Mouse (Mus musculus): ENCODE measurements at regions not wholly inside any gene's neighbourhood (a gene's known extent, or its start where the extent isn't known, plus 50 kb on each side); places are given as distances from the start of the nearest gene placed in this dataset.
A peak's percentile ranks its signal among the peaks of the same experiment; 100 is the strongest.

GRCm38 (mm10) chrX:11212811-11213210 lies 86.2 kb upstream of the H2al1a start:
- no peaks in the 10 kb centered on the region for H3K4me1 ChIP-seq (ENCODE audit: control insufficient read depth, insufficient read depth, low read length)
- DNase-seq: no peak
- H3K27ac ChIP-seq (ENCODE audit: insufficient read depth, low read depth, low read length): no peak overlapping the region
- no peaks in the 10 kb centered on the region for H3K36me3 ChIP-seq (ENCODE audit: control insufficient read depth, insufficient read depth, low read length)
- no peak for TF ChIP-seq CTCF (conservative IDR thresholded peaks at IDR 0.05; ENCODE audit: insufficient read depth, insufficient read length, low read depth, low read length)
- TF ChIP-seq POLR2A (IDR thresholded peaks at IDR 0.05; ENCODE audit: low read depth, low read length): no peak
- WGBS: 59% methylated on average over 1 of the region's 1 CpGs
- no peaks in the 10 kb centered on the region for H3K27me3 ChIP-seq (replicated peaks; ENCODE audit: control insufficient read depth, insufficient read depth, low read length)
- no peak overlapping the region for H3K4me3 ChIP-seq (ENCODE audit: insufficient read depth, low read depth, low read length)

GRCm38 (mm10) chrX:11213492-11213891 lies 85.6 kb upstream of the H2al1a start:
- no peaks in the 10 kb centered on the region for H3K36me3 ChIP-seq (ENCODE audit: control insufficient read depth, insufficient read depth, low read length)
- H3K4me1 ChIP-seq (ENCODE audit: control insufficient read depth, insufficient read depth, low read length): no peaks in the 10 kb centered on the region
- WGBS: 71% methylated on average over 3 of the region's 3 CpGs
- H3K4me3 ChIP-seq (ENCODE audit: insufficient read depth, low read depth, low read length): no peak overlapping the region
- H3K27ac ChIP-seq (ENCODE audit: insufficient read depth, low read depth, low read length): no peak overlapping the region
- peak; percentile 33 for DNase-seq
- H3K27me3 ChIP-seq (replicated peaks; ENCODE audit: control insufficient read depth, insufficient read depth, low read length): no peaks in the 10 kb centered on the region
- TF ChIP-seq POLR2A (IDR thresholded peaks at IDR 0.05; ENCODE audit: low read depth, low read length) (no peak), CTCF (conservative IDR thresholded peaks at IDR 0.05; ENCODE audit: insufficient read depth, insufficient read length, low read depth, low read length) (peak; percentile 23; the same call in 1 of the 2 replicates)

DNA sequence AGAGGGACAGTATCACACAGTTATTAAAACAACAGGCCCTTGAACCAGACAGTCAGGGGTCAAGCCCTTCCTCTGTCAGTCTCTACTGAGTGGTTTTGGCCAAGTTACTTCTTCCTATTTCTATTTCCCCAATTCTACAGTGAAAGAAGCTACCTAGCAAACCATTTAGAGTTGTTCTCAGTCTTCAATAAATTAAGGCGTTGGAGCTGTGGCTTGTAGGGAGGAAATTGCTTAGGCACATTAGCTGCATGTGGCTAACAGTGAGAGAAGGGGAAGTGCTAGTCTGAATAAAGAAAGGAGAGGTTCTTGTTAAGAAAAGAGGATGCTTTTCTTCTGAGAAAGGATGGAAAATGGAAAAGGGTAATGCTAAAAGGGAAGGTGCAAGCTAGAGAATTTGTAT lies 60.0 kb upstream of the H2al1a start:
- Histone ChIP-seq H3K36me3 (ENCODE audit: control insufficient read depth, insufficient read depth, low read length) (no peaks in the 10 kb centered on the region), H3K27me3 (replicated peaks; ENCODE audit: control insufficient read depth, insufficient read depth, low read length) (no peaks in the 10 kb centered on the region), H3K27ac (ENCODE audit: insufficient read depth, low read depth, low read length) (no peak overlapping the region), H3K4me3 (ENCODE audit: insufficient read depth, low read depth, low read length) (no peak overlapping the region), H3K4me1 (ENCODE audit: control insufficient read depth, insufficient read depth, low read length) (no peaks in the 10 kb centered on the region)
- WGBS: 61% methylated on average over 1 of the region's 1 CpGs
- TF ChIP-seq CTCF (conservative IDR thresholded peaks at IDR 0.05; ENCODE audit: insufficient read depth, insufficient read length, low read depth, low read length) (no peak), POLR2A (IDR thresholded peaks at IDR 0.05; ENCODE audit: low read depth, low read length) (no peak)
- DNase-seq: no peak

- Histone ChIP-seq H3K36me3 (ENCODE audit: control insufficient read depth, insufficient read depth, low read length) (no peaks in the 10 kb centered on the region), H3K27me3 (replicated peaks; ENCODE audit: control insufficient read depth, insufficient read depth, low read length) (no peaks in the 10 kb centered on the region), H3K4me1 (ENCODE audit: control insufficient read depth, insufficient read depth, low read length) (no peaks in the 10 kb centered on the region), H3K27ac (ENCODE audit: insufficient read depth, low read depth, low read length) (no peak overlapping the region), H3K4me3 (ENCODE audit: insufficient read depth, low read depth, low read length) (no peak overlapping the region)
- 95% methylated on average over 3 of the region's 3 CpGs for WGBS
- DNase-seq: no peak
- TF ChIP-seq CTCF (conservative IDR thresholded peaks at IDR 0.05; ENCODE audit: insufficient read depth, insufficient read length, low read depth, low read length) (no peak), POLR2A (IDR thresholded peaks at IDR 0.05; ENCODE audit: low read depth, low read length) (no peak)
These were observed 53.5 kb upstream of the H2al1a start for GRCm38 (mm10) chrX:11245576-11245975.
